Mouse (Mus musculus) embryonic facial prominence, embryonic 12.5 days (tissue): ENCODE measurements around the gene Creg2. TPM values are rescaled to one million over a fixed set of nuclear protein-coding genes. Genes with fewer than 3 reads are reported as not detected.

ENCODE experiments used
- ATAC-seq: fragments of 200-750 bp; cut with Nextera tagmentation; 2 replicates; pipeline ENCODE4 v1.8.0; 2017; ENCODE audit not compliant: insufficient number of reproducible peaks, insufficient read depth, low FRiP score, low TSS enrichment
- H3K27ac ChIP-seq: fragments of 300-500 bp; sonication (generic); 2 replicates; pipeline ENCODE4 v1.5.1; 2016; ENCODE audit warnings: mild to moderate bottlenecking
- H3K27me3 ChIP-seq: fragments of 300-500 bp; sonication (generic); 2 replicates; pipeline ENCODE4 v1.6.1; 2016; ENCODE audit warnings: mild to moderate bottlenecking, moderate library complexity
- H3K36me3 ChIP-seq: fragments of 300-500 bp; sonication (generic); 2 replicates; pipeline ENCODE4 v1.6.1; 2016; ENCODE audit warnings: mild to moderate bottlenecking
- H3K4me1 ChIP-seq: fragments of 300-500 bp; sonication (generic); 2 replicates; pipeline ENCODE4 v1.6.1; 2016
- H3K4me2 ChIP-seq: fragments of 300-500 bp; sonication (generic); replicated peaks from 2 replicates; pipeline ENCODE4 v1.6.1; 2016; ENCODE audit warnings: mild to moderate bottlenecking, moderate library complexity
- H3K4me3 ChIP-seq: fragments of 300-500 bp; sonication (generic); 2 replicates; pipeline ENCODE4 v1.5.1; 2016; ENCODE audit warnings: mild to moderate bottlenecking
- H3K9ac ChIP-seq: fragments of 300-500 bp; sonication (generic); 2 replicates; pipeline ENCODE4 v1.6.1; 2016; ENCODE audit warnings: mild to moderate bottlenecking, moderate library complexity
- H3K9me3 ChIP-seq: fragments of 300-500 bp; sonication (generic); 2 replicates; pipeline ENCODE4 v1.6.1; 2016; ENCODE audit warnings: mild to moderate bottlenecking, moderate library complexity
- WGBS: fragments of 180-500 bp; shearing (Covaris S2); methylation state at CpG from one replicate; pipeline ENCODE4 v1.1.7; 2016; 5-methylcytosine and 5-hydroxymethylcytosine counted together
- polyA plus RNA-seq: library from polyadenylated mRNA; unstranded; fragments of >200 nt; fragmentation: Nextera tagmentation; extraction: Ambion mirVana; gene quantifications from 2 replicates; pipeline ENCODE4 v1.2.1, GENCODE M21; 2016

The Creg2 gene
- polyA plus RNA-seq, 1 experiment from 2014 or later: 0.26 TPM

GRCm38 (mm10) chr1:39590193-39590592 is 61.1 kb downstream of the Creg2 start:
- Histone ChIP-seq H3K27ac (no peak overlapping the region), H3K36me3 (no peaks in the 10 kb centered on the region), H3K27me3 (no peaks in the 10 kb centered on the region), H3K4me2 (no peak overlapping the region), H3K9ac (no peak overlapping the region), H3K9me3 (no peaks in the 10 kb centered on the region), H3K4me1 (no peaks in the 10 kb centered on the region), H3K4me3 (no peak overlapping the region)
- WGBS: 76% methylated on average over 5 of the region's 5 CpGs
- no peak for ATAC-seq

- no peak for ATAC-seq
- WGBS: 90% methylated on average over 9 of the region's 9 CpGs
- H3K9me3 ChIP-seq: no peaks in the 10 kb centered on the region
- no peak overlapping the region for H3K4me3 ChIP-seq
- H3K27me3 ChIP-seq: no peaks in the 10 kb centered on the region
- H3K9ac ChIP-seq: no peak overlapping the region
- no peak overlapping the region for H3K27ac ChIP-seq
- no peaks in the 10 kb centered on the region for H3K36me3 ChIP-seq
- H3K4me2 ChIP-seq: no peak overlapping the region
- H3K4me1 ChIP-seq: no peaks in the 10 kb centered on the region
Observed at GRCm38 (mm10) chr1:39585416-39585815, 65.9 kb downstream of the Creg2 start.

GRCm38 (mm10) chr1:39583173-39583572 is 68.1 kb downstream of the Creg2 start:
- Histone ChIP-seq H3K4me1 (no peaks in the 10 kb centered on the region), H3K27ac (no peak overlapping the region), H3K4me2 (no peak overlapping the region), H3K27me3 (no peaks in the 10 kb centered on the region), H3K9ac (no peak overlapping the region), H3K36me3 (no peaks in the 10 kb centered on the region), H3K9me3 (no peaks in the 10 kb centered on the region), H3K4me3 (no peak overlapping the region)
- no peak for ATAC-seq
- 91% methylated on average over 9 of the region's 9 CpGs for WGBS

- no peaks in the 10 kb centered on the region for H3K9me3 ChIP-seq
Observed at GRCm38 (mm10) chr1:39581215-39581614, 70.1 kb downstream of the Creg2 start.

GRCm38 (mm10) chr1:39579139-39579538 is 72.1 kb downstream of the Creg2 start:
- H3K9me3 ChIP-seq: no peaks in the 10 kb centered on the region
- ATAC-seq: no peak
- H3K4me3 ChIP-seq: no peak overlapping the region
- H3K4me1 ChIP-seq: peaks cover 19% of the 10 kb centered on the region
- no peaks in the 10 kb centered on the region for H3K36me3 ChIP-seq
- H3K4me2 ChIP-seq: no peak overlapping the region
- no peak overlapping the region for H3K9ac ChIP-seq
- H3K27ac ChIP-seq: no peak overlapping the region
- no peaks in the 10 kb centered on the region for H3K27me3 ChIP-seq
- WGBS: 71% methylated on average over 6 of the region's 6 CpGs

More at GRCm38 (mm10) chr1:39581215-39581614, 70.1 kb downstream of the Creg2 start:
- Histone ChIP-seq H3K27me3 (no peaks in the 10 kb centered on the region), H3K27ac (no peak overlapping the region), H3K4me2 (no peak overlapping the region), H3K4me3 (no peak overlapping the region), H3K36me3 (no peaks in the 10 kb centered on the region), H3K9ac (no peak overlapping the region), H3K4me1 (peaks cover 5% of the 10 kb centered on the region; the same call in 1 of the 2 replicates)
- 78% methylated on average over 2 of the region's 3 CpGs for WGBS
- no peak for ATAC-seq

GRCm38 (mm10) chr1:39578446-39578845 is 72.8 kb downstream of the Creg2 start:
- H3K27ac ChIP-seq: no peak overlapping the region
- no peak overlapping the region for H3K4me2 ChIP-seq
- no peak overlapping the region for H3K9ac ChIP-seq
- no peaks in the 10 kb centered on the region for H3K27me3 ChIP-seq
- peaks cover 22% of the 10 kb centered on the region for H3K4me1 ChIP-seq
- H3K9me3 ChIP-seq: no peaks in the 10 kb centered on the region
- H3K4me3 ChIP-seq: no peak overlapping the region
- ATAC-seq: no peak
- WGBS: 64% methylated on average over 5 of the region's 5 CpGs
- H3K36me3 ChIP-seq: no peaks in the 10 kb centered on the region

- Histone ChIP-seq H3K27ac (peak within 1 kb of the TSS; percentile 99), H3K4me2 (peak within 1 kb of the TSS; percentile 76), H3K4me3 (peak within 1 kb of the TSS; percentile 91), H3K4me1 (peaks cover 24% of the 10 kb centered on the region), H3K36me3 (no peaks in the 10 kb centered on the region), H3K9ac (peak within 1 kb of the TSS; percentile 94), H3K9me3 (no peaks in the 10 kb centered on the region), H3K27me3 (no peaks in the 10 kb centered on the region)
- peak; percentile 96 for ATAC-seq
- WGBS: under 1% methylated on average over 49 of the region's 49 CpGs
Observed at GRCm38 (mm10) chr1:39577253-39577705, 74.0 kb downstream of the Creg2 start, which contains the start of gene Rnf149. Gene Rnf149, minus strand, starts transcription at chr1:39577405.

GRCm38 (mm10) chr1:39576431-39577243 is 74.6 kb downstream of the Creg2 start:
- Histone ChIP-seq H3K27me3 (no peaks in the 10 kb centered on the region), H3K27ac (peak overlapping the region; percentile 99), H3K36me3 (no peaks in the 10 kb centered on the region), H3K9ac (peak overlapping the region; percentile 94), H3K4me3 (peak overlapping the region; percentile 91), H3K4me2 (peak overlapping the region; percentile 76), H3K9me3 (no peaks in the 10 kb centered on the region), H3K4me1 (peaks cover 26% of the 10 kb centered on the region)
- ATAC-seq: peak; percentile 80
- under 1% methylated on average over 88 of the region's 88 CpGs for WGBS

GRCm38 (mm10) chr1:39575778-39576375 is 75.4 kb downstream of the Creg2 start:
- no peaks in the 10 kb centered on the region for H3K36me3 ChIP-seq
- peak overlapping the region; percentile 91 for H3K4me3 ChIP-seq
- peak overlapping the region; percentile 99 for H3K27ac ChIP-seq
- no peaks in the 10 kb centered on the region for H3K9me3 ChIP-seq
- 14% methylated on average over 8 of the region's 8 CpGs for whole genome bisulfite sequencing
- no peaks in the 10 kb centered on the region for H3K27me3 ChIP-seq
- H3K4me1 ChIP-seq: peaks cover 31% of the 10 kb centered on the region
- peak overlapping the region; percentile 76 for H3K4me2 ChIP-seq
- peak overlapping the region; percentile 94 for H3K9ac ChIP-seq
- no peak for ATAC-seq

- Histone ChIP-seq H3K27ac (no peak overlapping the region), H3K4me3 (no peak overlapping the region), H3K9me3 (no peaks in the 10 kb centered on the region), H3K36me3 (no peaks in the 10 kb centered on the region), H3K4me2 (no peak overlapping the region), H3K4me1 (peaks cover 31% of the 10 kb centered on the region), H3K27me3 (no peaks in the 10 kb centered on the region), H3K9ac (no peak overlapping the region)
- no peak for ATAC-seq
- 83% methylated on average over 7 of the region's 7 CpGs for WGBS
Observed at GRCm38 (mm10) chr1:39573890-39574289, 77.4 kb downstream of the Creg2 start.

GRCm38 (mm10) chr1:39571653-39572052 is 79.6 kb downstream of the Creg2 start:
- Histone ChIP-seq H3K9ac (no peak overlapping the region), H3K4me2 (no peak overlapping the region), H3K27me3 (no peaks in the 10 kb centered on the region), H3K4me3 (no peak overlapping the region), H3K9me3 (no peaks in the 10 kb centered on the region), H3K27ac (0 out of 2 replicates have a peak overlapping the region, but pooled peaks have one; percentile 1), H3K36me3 (no peaks in the 10 kb centered on the region), H3K4me1 (peaks cover 26% of the 10 kb centered on the region)
- ATAC-seq: no peak
- WGBS: 47% methylated on average over 6 of the region's 6 CpGs
